In genomic region chr19:40356536-40357522, GRCm38 (mm10) we compare ENCODE assay signal across 12 mouse cellular contexts.
DNase-seq lines count a peak whose midpoint lies in the region; ATAC-seq and TF ChIP-seq lines count a peak whose summit lies in the region.
"Had no signal": no experiment of that assay in that cellular context is flagged by ENCODE, and none has a peak within 500 bp of the region (broad histone marks: within the 10 kb centered on the region; RNA-seq: fewer than 3 reads in every experiment).

No protein-coding gene starts in this region.

- H3K27me3 ChIP-seq in liver, adult 2 months (ENCODE audit: control insufficient read depth, insufficient read depth, low read length): no peaks in the 10 kb centered on the region
- H3K27me3 ChIP-seq in liver, postnatal 0 days (ENCODE audit: insufficient read depth, low read length): no peaks in the 10 kb centered on the region
- H3K27me3 ChIP-seq in heart, embryonic 15.5 days: no peaks in the 10 kb centered on the region
- no peaks in the 10 kb centered on the region for H3K27me3 ChIP-seq in stomach, postnatal 0 days (ENCODE audit: control insufficient read depth, insufficient read depth, low read length)
- H3K27me3 ChIP-seq: liver, embryonic 15.5 days had no signal

- peak overlapping the region; percentile 46 for H3K27ac ChIP-seq in liver, adult 2 months (replicated peaks; ENCODE audit: insufficient read depth, low read depth, low read length)
- H3K27ac ChIP-seq in liver, postnatal 0 days (ENCODE audit: low read depth): no peak overlapping the region
- peak overlapping the region; percentile 50 for H3K27ac ChIP-seq in heart, embryonic 15.5 days
- H3K27ac ChIP-seq in stomach, postnatal 0 days (replicated peaks): peak overlapping the region; percentile 6; the same call in 1 of the 2 replicates
- H3K27ac ChIP-seq: liver, embryonic 15.5 days had no signal

- ATAC-seq in liver, postnatal 0 days: no peak
- ATAC-seq in heart, embryonic 15.5 days (replicated peaks; ENCODE audit: insufficient number of reproducible peaks, insufficient read depth, low FRiP score, low read depth): 0 out of 2 replicates have a peak, but pooled peaks have one; percentile 23
- ATAC-seq in stomach, postnatal 0 days (ENCODE audit: low FRiP score, low TSS enrichment): peak; percentile 80
- ATAC-seq: CD4-positive, CD25-positive, alpha-beta regulatory T cell, adult 4 months had no signal

- H3K36me3 ChIP-seq in liver, adult 2 months (ENCODE audit: control insufficient read depth, insufficient read depth, low read length): peaks cover 19% of the 10 kb centered on the region
- H3K36me3 ChIP-seq in liver, postnatal 0 days (replicated peaks; ENCODE audit: insufficient read depth, low read length): peaks cover 7% of the 10 kb centered on the region; the same call in 1 of the 2 replicates
- H3K36me3 ChIP-seq in heart, embryonic 15.5 days: peaks cover 3% of the 10 kb centered on the region; the same call in 1 of the 2 replicates
- no peaks in the 10 kb centered on the region for H3K36me3 ChIP-seq in stomach, postnatal 0 days (ENCODE audit: control insufficient read depth, insufficient read depth, low read length)

- H3K4me1 ChIP-seq in liver, adult 2 months (ENCODE audit: control insufficient read depth, insufficient read depth, low read length): peaks cover 11% of the 10 kb centered on the region; the same call in 1 of the 2 replicates
- H3K4me1 ChIP-seq in liver, postnatal 0 days (ENCODE audit: insufficient read depth): no peaks in the 10 kb centered on the region
- H3K4me1 ChIP-seq in heart, embryonic 15.5 days (replicated peaks): peaks cover 26% of the 10 kb centered on the region
- no peaks in the 10 kb centered on the region for H3K4me1 ChIP-seq in stomach, postnatal 0 days (replicated peaks; ENCODE audit: control insufficient read depth, insufficient read depth)
- H3K4me1 ChIP-seq: liver, embryonic 15.5 days had no signal

- H3K79me2 ChIP-seq in liver, adult 2 months (ENCODE audit: control insufficient read depth, insufficient read depth, low read length): no peaks in the 10 kb centered on the region; the same call in 1 of the 2 replicates

- no peaks in the 10 kb centered on the region for H3K9me3 ChIP-seq in liver, postnatal 0 days (ENCODE audit: low read length)
- H3K9me3 ChIP-seq in heart, embryonic 15.5 days (replicated peaks): no peaks in the 10 kb centered on the region
- H3K9me3 ChIP-seq in stomach, postnatal 0 days (ENCODE audit: control insufficient read depth, low read length): no peaks in the 10 kb centered on the region
- H3K9me3 ChIP-seq: liver, embryonic 15.5 days had no signal

- no peak for TF ChIP-seq CTCF in liver, adult 2 months (IDR thresholded peaks at IDR 0.05; ENCODE audit: low read depth, low read length)
- TF ChIP-seq CTCF in liver, postnatal 0 days (IDR thresholded peaks at IDR 0.05; ENCODE audit: low read depth): no peak
- TF ChIP-seq CTCF in stomach, postnatal 0 days (IDR thresholded peaks at IDR 0.05; ENCODE audit: low read depth): no peak

- no peak for TF ChIP-seq POLR2A in liver, adult 2 months (IDR thresholded peaks at IDR 0.05; ENCODE audit: extremely low read depth, insufficient read depth, low read length)

- no peak for TF ChIP-seq EP300 in liver, postnatal 0 days (IDR thresholded peaks at IDR 0.05; ENCODE audit: low read depth)
- TF ChIP-seq EP300 in stomach, postnatal 0 days (optimal IDR thresholded peaks at IDR 0.05): no peak

- no peak overlapping the region for H3K4me3 ChIP-seq in liver, adult 2 months (ENCODE audit: insufficient read depth, low read depth, low read length)
- H3K4me3 ChIP-seq in liver, postnatal 0 days (ENCODE audit: low read depth, low read length): no peak overlapping the region
- H3K4me3 ChIP-seq in heart, embryonic 15.5 days: no peak overlapping the region
- no peak overlapping the region for H3K4me3 ChIP-seq in stomach, postnatal 0 days (ENCODE audit: low read depth, low read length)
- H3K4me3 ChIP-seq: liver, embryonic 15.5 days; myocyte had no signal

- 58% methylated on average over 15 of the region's 15 CpGs for WGBS in liver, adult 2 months
- WGBS in liver, postnatal 0 days (ENCODE audit: insufficient replicate concordance): 79% methylated on average over 15 of the region's 15 CpGs
- WGBS in heart, embryonic 15.5 days: 69% methylated on average over 15 of the region's 15 CpGs
- WGBS in stomach, postnatal 0 days: 74% methylated on average over 15 of the region's 15 CpGs

- no peak overlapping the region for H3K9ac ChIP-seq in liver, adult 2 months (ENCODE audit: low read depth, low read length)
- no peak overlapping the region for H3K9ac ChIP-seq in liver, postnatal 0 days (replicated peaks)
- no peak overlapping the region for H3K9ac ChIP-seq in heart, embryonic 15.5 days
- no peak overlapping the region for H3K9ac ChIP-seq in stomach, postnatal 0 days (ENCODE audit: low read length)
- H3K9ac ChIP-seq: liver, embryonic 15.5 days had no signal

- no peak overlapping the region for H3K4me2 ChIP-seq in liver, postnatal 0 days (ENCODE audit: low read depth, low read length)
- no peak overlapping the region for H3K4me2 ChIP-seq in heart, embryonic 15.5 days
- H3K4me2 ChIP-seq in stomach, postnatal 0 days (replicated peaks; ENCODE audit: low read depth): no peak overlapping the region
- H3K4me2 ChIP-seq: liver, embryonic 15.5 days had no signal

- DNase-seq in heart, adult 11 months: peak; percentile 91
- DNase-seq in heart, adult 9 months (ENCODE audit: low spot score in 2 of 2): no peak
- peak; percentile 80 for DNase-seq in liver, adult 2 months (ENCODE audit: extremely low read depth, low read depth, low spot score)
- DNase-seq in liver, postnatal 0 days: no peak
- peak; percentile 48 for DNase-seq in stomach, postnatal 0 days (ENCODE audit: low spot score)
- no peak for DNase-seq in embryo, embryonic 11 days
- no peak for DNase-seq in layer of hippocampus, adult 11-12 months (ENCODE audit: low spot score)
- DNase-seq: left cerebral cortex, postnatal 4 days had no signal

Comparison
In these comparisons a context has a peak if more than half of its experiments do, and no peak if none do; other contexts are left out.
1. DNase-seq: peak in heart, adult 11 months (single experiment), liver, adult 2 months (single experiment) and stomach, postnatal 0 days (single experiment); none in heart, adult 9 months (0 of 2), liver, postnatal 0 days (single experiment), embryo, embryonic 11 days (single experiment) and layer of hippocampus, adult 11-12 months (single experiment).